Mouse (Mus musculus) hindbrain, embryonic 13.5 days (tissue): Measurements from ENCODE around the gene Mavs. TPM values are rescaled to one million over a fixed set of nuclear protein-coding genes. Genes with fewer than 3 reads are reported as not detected.
A peak's percentile ranks its signal among the peaks of the same experiment; 100 is the strongest.

Experiments
- ATAC-seq: fragments of 200-750 bp; cut with Nextera tagmentation; 2 replicates; pipeline ENCODE4 v1.8.0; 2017; ENCODE audit warnings: moderate TSS enrichment; ENCODE audit not compliant: low FRiP score
- H3K27ac ChIP-seq: fragments of 300-500 bp; sonication (generic); 2 replicates; pipeline ENCODE4 v1.5.1; 2015; ENCODE audit warnings: inconsistent platforms, mild to moderate bottlenecking, moderate library complexity
- H3K27me3 ChIP-seq: fragments of 300-500 bp; sonication (generic); 2 replicates; pipeline ENCODE4 v1.6.1; 2015; ENCODE audit warnings: mild to moderate bottlenecking, inconsistent platforms
- H3K36me3 ChIP-seq: fragments of 300-500 bp; sonication (generic); 2 replicates; pipeline ENCODE4 v1.6.1; 2015; ENCODE audit warnings: mild to moderate bottlenecking, inconsistent platforms
- H3K4me1 ChIP-seq: fragments of 300-500 bp; sonication (generic); replicated peaks from 2 replicates; pipeline ENCODE4 v1.6.1; 2015; ENCODE audit warnings: inconsistent platforms
- H3K4me2 ChIP-seq: fragments of 300-500 bp; sonication (generic); 2 replicates; pipeline ENCODE4 v1.6.1; 2015; ENCODE audit warnings: inconsistent platforms, mild to moderate bottlenecking, moderate library complexity
- H3K4me3 ChIP-seq: fragments of 300-500 bp; sonication (generic); 2 replicates; pipeline ENCODE4 v1.5.1; 2015; ENCODE audit warnings: mild to moderate bottlenecking, inconsistent platforms
- H3K9ac ChIP-seq: fragments of 300-500 bp; sonication (generic); 2 replicates; pipeline ENCODE4 v1.6.1; 2015; ENCODE audit warnings: mild to moderate bottlenecking, inconsistent platforms
- H3K9me3 ChIP-seq: fragments of 300-500 bp; sonication (generic); 2 replicates; pipeline ENCODE4 v1.6.1; 2016; ENCODE audit warnings: inconsistent platforms
- WGBS: fragments of 180-500 bp; shearing (Covaris S2); methylation state at CpG from one replicate; pipeline ENCODE4 v1.1.7; 2015; 5-methylcytosine and 5-hydroxymethylcytosine counted together
- polyA plus RNA-seq: library from polyadenylated mRNA; unstranded; fragments of >200 nt; fragmentation: Nextera tagmentation; extraction: Ambion mirVana; gene quantifications from 2 replicates; pipeline ENCODE4 v1.2.1, GENCODE M21; 2015

Gene Mavs
- polyA plus RNA-seq, 1 experiment from 2014 or later: 6.9 TPM

GRCm38 (mm10) chr2:131203816-131204409 lies 29.9 kb upstream of the Mavs start:
- Histone ChIP-seq H3K36me3 (peaks cover 12% of the 10 kb centered on the region; the same call in 1 of the 2 replicates), H3K9me3 (0 out of 2 replicates have a peak, but pooled peaks cover 3% of the 10 kb centered on the region), H3K4me1 (peaks cover 4% of the 10 kb centered on the region; the same call in 1 of the 2 replicates), H3K27ac (no peak overlapping the region), H3K4me3 (no peak overlapping the region), H3K27me3 (no peaks in the 10 kb centered on the region), H3K4me2 (no peak overlapping the region), H3K9ac (no peak overlapping the region)
- 88% methylated on average over 6 of the region's 6 CpGs for WGBS
- no peak for ATAC-seq

DNA sequence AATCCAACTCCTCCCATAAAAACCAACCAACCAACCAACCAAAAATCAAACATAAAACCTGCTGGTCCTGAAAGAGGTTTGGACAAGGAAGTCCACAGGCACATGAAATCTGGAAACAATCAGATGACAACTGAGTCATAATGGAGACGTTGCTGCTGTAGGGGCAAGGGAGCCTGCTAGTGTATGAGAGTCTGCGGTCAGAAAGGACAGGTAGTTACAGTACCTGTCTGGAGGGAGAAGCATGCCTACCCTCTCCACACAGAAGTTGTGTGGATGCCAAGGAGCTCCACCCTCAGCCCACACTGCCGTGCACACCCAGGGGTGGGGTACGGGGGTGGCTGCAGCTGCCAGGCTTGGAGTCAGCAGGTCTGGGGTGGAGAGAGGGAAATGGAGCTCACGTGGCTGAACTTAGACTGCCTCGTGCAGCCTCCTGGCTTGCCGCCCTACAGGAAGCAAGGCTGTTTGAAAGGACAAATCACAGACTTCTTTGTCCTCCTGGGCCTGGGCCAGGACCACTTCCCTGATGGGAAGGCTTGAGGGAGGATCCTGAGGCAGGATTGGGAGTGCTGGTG lies 29.4 kb upstream of the Mavs start:
- Histone ChIP-seq H3K36me3 (peaks cover 9% of the 10 kb centered on the region; the same call in 1 of the 2 replicates), H3K27ac (no peak overlapping the region), H3K9me3 (0 out of 2 replicates have a peak, but pooled peaks cover 3% of the 10 kb centered on the region), H3K4me2 (no peak overlapping the region), H3K27me3 (no peaks in the 10 kb centered on the region), H3K4me3 (no peak overlapping the region), H3K9ac (no peak overlapping the region), H3K4me1 (peaks cover 8% of the 10 kb centered on the region)
- ATAC-seq: peak; percentile 37
- 56% methylated on average over 7 of the region's 7 CpGs for WGBS

DNA sequence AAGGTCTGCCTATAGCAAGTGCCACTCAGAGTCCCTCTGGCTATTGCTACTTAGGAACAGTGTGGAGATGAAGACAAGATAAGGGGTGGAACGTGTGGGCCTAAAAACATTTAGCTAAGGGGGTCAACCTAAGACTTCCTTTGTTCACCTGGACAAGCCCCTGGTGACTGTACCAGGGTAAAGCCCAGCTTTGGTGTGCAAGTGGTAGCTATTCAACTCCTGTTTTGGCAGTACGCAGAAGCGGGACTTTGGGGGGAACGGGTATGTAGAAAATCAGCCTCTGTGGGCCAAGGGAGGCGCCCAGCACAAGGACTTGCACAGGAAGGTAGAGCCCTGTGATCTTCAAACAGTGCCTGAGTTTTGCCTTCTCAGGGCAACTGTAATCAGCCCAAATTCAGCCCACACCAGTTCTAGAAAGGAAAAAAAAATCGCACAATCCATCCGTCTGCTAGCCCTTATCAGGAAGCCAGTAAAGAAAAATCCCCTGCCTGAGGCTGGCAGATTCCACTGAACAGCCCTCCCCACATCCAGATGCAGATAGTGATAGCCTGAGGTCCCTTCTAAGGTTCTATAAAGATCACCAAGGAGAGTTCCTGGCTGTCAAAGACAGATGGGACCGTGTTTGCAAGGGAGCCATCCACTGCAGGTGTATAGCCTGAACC lies 28.2 kb upstream of the Mavs start:
- peaks cover 11% of the 10 kb centered on the region for H3K4me1 ChIP-seq
- H3K27me3 ChIP-seq: no peaks in the 10 kb centered on the region
- ATAC-seq: no peak
- peaks cover 2% of the 10 kb centered on the region; the same call in 1 of the 2 replicates for H3K36me3 ChIP-seq
- no peak overlapping the region for H3K27ac ChIP-seq
- 0 out of 2 replicates have a peak, but pooled peaks cover 3% of the 10 kb centered on the region for H3K9me3 ChIP-seq
- 88% methylated on average over 8 of the region's 8 CpGs for WGBS
- no peak overlapping the region for H3K9ac ChIP-seq
- H3K4me3 ChIP-seq: no peak overlapping the region
- H3K4me2 ChIP-seq: no peak overlapping the region

GRCm38 (mm10) chr2:131206778-131207177 lies 27.1 kb upstream of the Mavs start, which contains the start of gene Ap5s1:
TSS of gene Ap5s1 (plus strand) at chr2:131207078.
- Histone ChIP-seq H3K4me2 (no peak within 1 kb of the TSS), H3K9ac (no peak within 1 kb of the TSS), H3K27me3 (no peaks in the 10 kb centered on the region), H3K27ac (no peak within 1 kb of the TSS), H3K36me3 (no peaks in the 10 kb centered on the region), H3K4me3 (no peak within 1 kb of the TSS), H3K9me3 (no peaks in the 10 kb centered on the region), H3K4me1 (peaks cover 21% of the 10 kb centered on the region)
- WGBS: 85% methylated on average over 4 of the region's 4 CpGs
- ATAC-seq: no peak

DNA sequence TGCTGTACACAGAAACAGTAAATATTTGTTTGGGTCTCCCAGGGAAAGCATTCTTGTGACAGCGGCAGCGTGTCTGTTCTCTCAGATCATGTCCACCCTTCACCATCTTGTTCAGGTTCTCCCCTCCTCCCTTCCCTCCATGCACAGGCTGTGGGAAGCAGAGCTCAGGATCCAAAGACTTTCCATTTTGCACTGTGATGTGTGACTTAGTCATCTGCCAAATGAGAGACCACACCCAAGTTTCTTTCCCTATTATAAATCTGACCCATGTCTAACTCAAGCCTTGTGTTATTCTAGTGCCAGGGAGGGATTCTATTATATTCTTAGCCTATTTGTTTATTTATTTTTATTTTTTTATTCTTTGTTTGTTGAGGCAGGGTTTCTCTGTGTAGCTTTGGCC lies 25.5 kb upstream of the Mavs start:
- Histone ChIP-seq H3K9me3 (no peaks in the 10 kb centered on the region), H3K36me3 (peaks cover 11% of the 10 kb centered on the region), H3K9ac (no peak overlapping the region), H3K27ac (no peak overlapping the region), H3K4me3 (no peak overlapping the region), H3K4me2 (no peak overlapping the region), H3K4me1 (peaks cover 25% of the 10 kb centered on the region), H3K27me3 (no peaks in the 10 kb centered on the region)
- WGBS: 93% methylated on average over 2 of the region's 2 CpGs
- no peak for ATAC-seq

- ATAC-seq: peak; percentile 1; the same call in 1 of the 2 replicates
- H3K4me1 ChIP-seq: peaks cover 28% of the 10 kb centered on the region
- no peaks in the 10 kb centered on the region for H3K27me3 ChIP-seq
- H3K4me3 ChIP-seq: peak overlapping the region; percentile 55
- WGBS: 79% methylated on average over 4 of the region's 4 CpGs
- peak overlapping the region; percentile 60 for H3K4me2 ChIP-seq
- H3K27ac ChIP-seq: peak overlapping the region; percentile 93
- peaks cover 19% of the 10 kb centered on the region for H3K36me3 ChIP-seq
- H3K9ac ChIP-seq: peak overlapping the region; percentile 71
- no peaks in the 10 kb centered on the region for H3K9me3 ChIP-seq
Observed at GRCm38 (mm10) chr2:131209125-131209795, 24.6 kb upstream of the Mavs start.

DNA sequence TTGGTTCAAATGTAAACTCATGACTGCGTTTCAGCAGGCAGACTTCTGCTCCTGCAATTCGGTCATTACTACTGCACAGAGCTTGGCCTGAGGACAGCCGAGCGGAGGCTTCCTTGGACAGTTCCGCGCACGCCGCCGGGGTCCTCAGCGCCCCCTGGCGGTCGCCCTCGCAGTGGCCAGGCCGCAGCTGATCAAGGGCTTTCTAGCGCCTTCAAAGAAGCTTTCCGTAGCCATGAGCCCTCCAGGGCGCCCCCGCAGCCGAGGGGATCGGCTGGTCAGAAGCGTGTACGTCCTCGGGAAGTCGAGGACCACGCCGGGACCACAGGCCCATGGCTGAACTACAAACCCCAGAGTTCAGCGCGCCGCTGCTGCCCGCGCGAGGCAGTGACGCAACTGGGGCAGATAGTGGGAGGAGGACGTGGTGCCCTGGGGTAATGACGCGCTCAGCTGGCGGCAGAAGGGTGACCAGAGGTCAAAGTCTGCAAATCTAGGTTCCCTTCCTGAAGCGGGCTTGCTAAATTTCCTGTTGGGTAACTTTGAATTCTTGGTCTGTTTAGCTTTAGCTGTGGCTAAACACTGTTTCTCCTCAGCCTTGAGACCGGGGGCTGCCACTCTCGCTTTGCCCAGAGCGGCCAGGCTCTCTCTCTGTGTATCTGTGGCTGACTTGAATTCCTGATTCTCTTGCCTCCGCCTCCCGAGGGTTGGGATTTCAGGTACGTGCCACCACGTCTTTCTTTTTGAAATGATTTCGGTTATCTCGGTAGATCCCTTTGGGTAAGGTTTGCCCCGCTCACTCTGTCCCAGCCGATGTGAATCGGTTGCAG lies 23.7 kb upstream of the Mavs start:
- H3K9ac ChIP-seq: peak overlapping the region; percentile 71
- peaks cover 25% of the 10 kb centered on the region for H3K36me3 ChIP-seq
- H3K4me1 ChIP-seq: peaks cover 24% of the 10 kb centered on the region
- peak; percentile 97 for ATAC-seq
- H3K4me3 ChIP-seq: peak overlapping the region; percentile 55
- H3K27ac ChIP-seq: peak overlapping the region; percentile 93
- no peaks in the 10 kb centered on the region for H3K27me3 ChIP-seq
- WGBS: 2% methylated on average over 50 of the region's 50 CpGs
- no peaks in the 10 kb centered on the region for H3K9me3 ChIP-seq
- H3K4me2 ChIP-seq: peak overlapping the region; percentile 60

DNA sequence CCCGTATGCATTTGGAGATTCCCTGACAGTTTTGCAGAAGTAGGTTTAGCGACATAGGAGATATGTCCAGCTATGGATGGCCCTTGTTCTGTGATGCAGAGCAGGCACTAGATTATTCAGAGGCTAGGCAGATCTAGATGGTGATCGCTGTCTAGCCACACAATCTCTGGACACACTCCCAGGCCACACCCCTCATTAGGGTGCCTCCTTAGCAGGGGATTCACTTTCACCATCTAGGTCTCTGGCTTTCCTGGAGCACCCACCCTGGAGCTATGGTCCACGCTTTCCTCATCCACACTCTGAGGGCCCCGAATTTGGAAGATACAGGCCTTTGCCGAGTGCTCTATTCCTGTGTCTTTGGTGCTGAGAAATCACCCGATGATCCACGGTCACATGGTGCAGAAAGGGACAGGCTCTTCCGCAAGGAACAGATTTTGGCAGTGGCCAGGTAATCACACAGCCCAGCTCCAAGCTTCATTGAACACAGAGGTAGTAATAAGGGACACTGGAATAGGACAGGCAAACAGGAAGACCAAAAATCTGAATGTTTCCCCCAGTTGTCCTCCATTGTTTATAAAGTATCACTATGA lies 22.7 kb upstream of the Mavs start:
- Histone ChIP-seq H3K36me3 (peaks cover 25% of the 10 kb centered on the region), H3K9ac (peak overlapping the region; percentile 71), H3K9me3 (no peaks in the 10 kb centered on the region), H3K27ac (peak overlapping the region; percentile 93), H3K4me1 (peaks cover 24% of the 10 kb centered on the region), H3K4me3 (peak overlapping the region; percentile 55), H3K27me3 (no peaks in the 10 kb centered on the region), H3K4me2 (peak overlapping the region; percentile 60)
- WGBS: 72% methylated on average over 9 of the region's 9 CpGs
- no peak; the same call in 1 of the 2 replicates for ATAC-seq

GRCm38 (mm10) chr2:131213773-131214172 lies 20.1 kb upstream of the Mavs start:
- WGBS: 88% methylated on average over 7 of the region's 7 CpGs
- Histone ChIP-seq H3K27me3 (no peaks in the 10 kb centered on the region), H3K36me3 (peaks cover 25% of the 10 kb centered on the region), H3K9ac (no peak overlapping the region), H3K4me3 (no peak overlapping the region), H3K4me1 (peaks cover 24% of the 10 kb centered on the region), H3K4me2 (no peak overlapping the region), H3K9me3 (no peaks in the 10 kb centered on the region), H3K27ac (no peak overlapping the region)
- no peak for ATAC-seq

DNA sequence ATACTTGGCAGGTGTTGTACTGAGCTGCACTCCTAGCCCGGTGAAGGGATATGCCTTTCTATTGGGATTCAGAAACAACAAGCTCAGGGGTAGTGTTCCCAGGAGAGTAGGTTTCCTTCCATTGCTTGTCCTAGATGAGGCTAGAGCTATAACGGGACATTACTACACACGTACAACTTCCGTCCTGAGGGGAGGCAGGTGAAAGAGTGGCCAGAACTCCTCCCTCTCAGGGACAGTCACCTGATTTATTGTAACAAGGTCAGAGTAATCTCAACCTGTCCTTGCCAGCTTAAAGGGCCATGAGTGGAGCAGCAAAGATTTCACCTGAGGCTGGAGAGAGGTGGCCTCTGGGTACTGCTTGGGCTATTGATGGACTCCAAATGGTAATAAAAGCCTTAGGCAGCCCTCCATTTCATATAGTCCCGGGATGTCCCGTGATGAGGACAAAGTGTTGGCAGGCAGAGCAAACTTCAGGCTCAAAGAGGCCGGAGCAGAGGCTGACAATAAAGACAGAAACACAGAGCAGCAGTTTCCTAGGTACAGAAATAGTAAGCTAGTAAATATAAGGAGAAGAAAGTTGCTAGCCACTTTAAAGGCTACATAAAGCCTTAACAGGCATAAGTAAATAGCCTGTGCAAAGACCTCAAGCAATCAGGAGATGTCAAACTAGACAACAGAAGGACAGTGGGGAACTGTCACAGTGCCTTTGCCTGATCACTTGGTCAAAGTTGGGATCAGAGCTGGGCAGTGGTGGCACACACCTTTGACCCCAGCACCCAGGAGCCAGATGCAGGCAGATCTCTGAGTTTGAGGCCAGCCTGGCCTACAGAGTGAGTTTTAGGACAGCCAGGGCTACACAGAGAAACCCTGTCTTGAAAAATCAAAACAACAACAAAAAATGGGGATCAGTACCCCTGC lies 17.7 kb upstream of the Mavs start:
- H3K4me1 ChIP-seq: peaks cover 11% of the 10 kb centered on the region
- WGBS: 87% methylated on average over 7 of the region's 7 CpGs
- ATAC-seq: no peak

More for the DNA sequence above, 17.7 kb upstream of the Mavs start:
- Histone ChIP-seq H3K27ac (no peak overlapping the region), H3K4me3 (no peak overlapping the region), H3K27me3 (no peaks in the 10 kb centered on the region), H3K36me3 (peaks cover 25% of the 10 kb centered on the region), H3K9me3 (no peaks in the 10 kb centered on the region), H3K4me2 (no peak overlapping the region), H3K9ac (no peak overlapping the region)
